In genomic region chr14:47627360-47627759, GRCm38 (mm10) we compare ENCODE assay signal across 18 mouse cellular contexts.
"Had no signal": no experiment of that assay in that cellular context is flagged by ENCODE, and none has a peak within 500 bp of the region (broad histone marks: within the 10 kb centered on the region; RNA-seq: fewer than 3 reads in every experiment).

No protein-coding gene starts in this region.

- H3K9me3 ChIP-seq: lung, embryonic 15.5 days; megakaryocyte, embryonic 14.5 days; midbrain, embryonic 13.5 days; midbrain, embryonic 15.5 days; neural tube, embryonic 12.5 days; stomach, embryonic 15.5 days had no signal

- H3K27ac ChIP-seq: lung, embryonic 15.5 days; macrophage; midbrain, embryonic 13.5 days; midbrain, embryonic 15.5 days; neural tube, embryonic 12.5 days; stomach, embryonic 15.5 days; stomach, postnatal 0 days had no signal

- H3K9ac ChIP-seq: liver, postnatal 0 days; lung, embryonic 15.5 days; midbrain, embryonic 13.5 days; midbrain, embryonic 15.5 days; neural tube, embryonic 12.5 days; stomach, embryonic 15.5 days had no signal

- DNase-seq: liver, postnatal 0 days; lung, adult 2 months; lung, postnatal 14 days; lung, postnatal 36 days; right cerebral cortex, postnatal 14 days; thymus, adult 2 months; thymus, postnatal 25 days; thymus, postnatal 4 days had no signal

- ATAC-seq: liver, postnatal 0 days; lung, postnatal 0 days; midbrain, embryonic 13.5 days; midbrain, embryonic 15.5 days had no signal

- H3K27me3 ChIP-seq: lung, embryonic 15.5 days; midbrain, embryonic 13.5 days; midbrain, embryonic 15.5 days; neural tube, embryonic 12.5 days; stomach, embryonic 15.5 days had no signal

- H3K4me1 ChIP-seq: lung, embryonic 15.5 days; midbrain, embryonic 13.5 days; midbrain, embryonic 15.5 days; neural tube, embryonic 12.5 days; stomach, embryonic 15.5 days had no signal

- H3K36me3 ChIP-seq: lung, embryonic 15.5 days; midbrain, embryonic 13.5 days; midbrain, embryonic 15.5 days; neural tube, embryonic 12.5 days; stomach, embryonic 15.5 days had no signal

- H3K4me2 ChIP-seq: lung, embryonic 15.5 days; midbrain, embryonic 11.5 days; midbrain, embryonic 13.5 days; midbrain, embryonic 15.5 days; neural tube, embryonic 12.5 days; stomach, embryonic 15.5 days had no signal

- H3K4me3 ChIP-seq: lung, embryonic 15.5 days; megakaryocyte, embryonic 14.5 days; midbrain, embryonic 13.5 days; midbrain, embryonic 15.5 days; neural tube, embryonic 12.5 days; stomach, embryonic 15.5 days had no signal
